23 mouse cellular contexts compared by ENCODE assay signal in genomic region chr15:83677098-83677497, GRCm38 (mm10). TPM values are rescaled to one million over a fixed set of nuclear protein-coding genes. Genes with fewer than 3 reads are reported as not detected.
"Had no signal": no experiment of that assay in that cellular context is flagged by ENCODE, and none has a peak within 500 bp of the region (broad histone marks: within the 10 kb centered on the region; RNA-seq: fewer than 3 reads in every experiment).

No protein-coding gene starts in this region.

- H3K27ac ChIP-seq: gastrocnemius, adult 2 months; hindbrain, embryonic 14.5 days; intestine, embryonic 15.5 days; layer of hippocampus, adult 2 months; liver, embryonic 12.5 days; liver, embryonic 14.5 days had no signal

- H3K9ac ChIP-seq: heart, embryonic 12.5 days; hindbrain, embryonic 12.5 days; intestine, embryonic 15.5 days; limb, embryonic 15.5 days; liver, embryonic 12.5 days; liver, embryonic 14.5 days had no signal

- H3K9me3 ChIP-seq: heart, embryonic 10.5 days; heart, embryonic 12.5 days; hindbrain, embryonic 10.5 days; hindbrain, embryonic 12.5 days; intestine, embryonic 15.5 days; limb, embryonic 15.5 days; liver, embryonic 12.5 days had no signal

- ATAC-seq: inflammation-experienced regulatory T-cells, adult 6 months; intestine, embryonic 15.5 days; intestine, postnatal 0 days; liver, embryonic 12.5 days had no signal

- H3K4me3 ChIP-seq: gastrocnemius, adult 2 months; heart, embryonic 10.5 days; heart, embryonic 12.5 days; hindbrain, embryonic 12.5 days; intestine, embryonic 15.5 days; layer of hippocampus, adult 2 months; limb, embryonic 15.5 days; liver, embryonic 12.5 days had no signal

- H3K36me3 ChIP-seq: heart, embryonic 12.5 days; hindbrain, embryonic 12.5 days; intestine, embryonic 15.5 days; limb, embryonic 15.5 days; liver, embryonic 12.5 days had no signal

- H3K4me1 ChIP-seq: liver, embryonic 12.5 days had no signal

- DNase-seq: gastrocnemius, adult 2 months; gastrocnemius, postnatal 10 days; gastrocnemius, postnatal 25 days; heart, postnatal 4 days; kidney, adult 2 months; kidney, adult 9 months; kidney, postnatal 10 days; kidney, postnatal 25 days; kidney, postnatal 4 days; layer of hippocampus, adult 9-11 months; layer of hippocampus, postnatal 36 days had no signal

- H3K4me2 ChIP-seq: heart, embryonic 12.5 days; hindbrain, embryonic 14.5 days; intestine, embryonic 15.5 days; liver, embryonic 12.5 days had no signal

RNA-seq across cellular contexts. Expression of gene Scube1, which starts 47.7 kb away (rescaled TPM):
- polyA plus RNA-seq: inflammation-experienced regulatory T-cells, adult 6 months had no signal
